Mouse (Mus musculus) testis, adult 2 months (tissue): ENCODE measurements at regions not wholly inside any gene's neighbourhood (a gene's known extent, or its start where the extent isn't known, plus 50 kb on each side); places are given as distances from the start of the nearest gene placed in this dataset.

Experiments used
- CTCF ChIP-seq: fragments of 200-500 bp; IDR thresholded peaks from 2 replicates; pipeline ENCODE4 v1.5.1; 2012; ENCODE audit warnings: low read depth, mild to moderate bottlenecking, inconsistent platforms, low read length, moderate library complexity; ENCODE audit not compliant: control insufficient read depth, insufficient read depth, insufficient replicate concordance
- POLR2A ChIP-seq: fragments of 200-500 bp; IDR thresholded peaks from 2 replicates; pipeline ENCODE4 v1.6.1; 2012; ENCODE audit warnings: low read depth, mild to moderate bottlenecking, inconsistent platforms, low read length, moderate library complexity; ENCODE audit not compliant: control insufficient read depth

GRCm38 (mm10) chr17:88256599-88257544, 183.6 kb upstream of the Foxn2 start:
- TF ChIP-seq CTCF (no peak), POLR2A (no peak)
